8 mouse cellular contexts compared by ENCODE assay signal in genomic region chr4:149710510-149710909, GRCm38 (mm10). TPM values are rescaled to one million over a fixed set of nuclear protein-coding genes. Genes with fewer than 3 reads are reported as not detected.
DNase-seq lines count a peak whose midpoint lies in the region; ATAC-seq and TF ChIP-seq lines count a peak whose summit lies in the region.

No protein-coding gene starts in this region.

- TF ChIP-seq CTCF in G1E (IDR thresholded peaks at IDR 0.05; ENCODE audit: low read depth, low read length) = no peak

- no peaks in the 10 kb centered on the region for H3K27me3 ChIP-seq in G1E (ENCODE audit: insufficient read depth, low read length)
- no peaks in the 10 kb centered on the region for H3K27me3 ChIP-seq in heart, embryonic 16.5 days (ENCODE audit: control insufficient read depth, insufficient read depth, low read length)

- H3K4me3 ChIP-seq in G1E (ENCODE audit: low read depth, low read length) = no peak overlapping the region
- H3K4me3 ChIP-seq in heart, embryonic 16.5 days (ENCODE audit: low read length) = no peak overlapping the region

- H3K27ac ChIP-seq in heart, embryonic 16.5 days (ENCODE audit: low read length) = no peak overlapping the region

- peaks cover 7% of the 10 kb centered on the region for H3K36me3 ChIP-seq in G1E (replicated peaks)
- peaks cover 7% of the 10 kb centered on the region; the same call in 1 of the 2 replicates for H3K36me3 ChIP-seq in heart, embryonic 16.5 days (ENCODE audit: control insufficient read depth, insufficient read depth)

- WGBS in heart, embryonic 16.5 days = 18% methylated on average over 5 of the region's 5 CpGs

- ATAC-seq in G1E (ENCODE audit: extremely low read depth, insufficient number of reproducible peaks, low FRiP score, poor library complexity, severe bottlenecking) = peak; percentile 87
- peak; percentile 68 for ATAC-seq in heart, embryonic 16.5 days (replicated peaks; ENCODE audit: extremely low read depth, insufficient read depth, low FRiP score)

- no peak overlapping the region for H3K9ac ChIP-seq in heart, embryonic 16.5 days (ENCODE audit: low read length)

- peak; percentile 43 to 59 for DNase-seq in frontal cortex, postnatal 36 days (ENCODE audit: low spot score in 2 of 2)
- DNase-seq in frontal cortex, postnatal 25 days (ENCODE audit: low spot score in 2 of 2) = no peak
- peak; percentile 50 for DNase-seq in G1E (ENCODE audit: low spot score)
- peak; percentile 78 for DNase-seq in embryo, embryonic 10.5 days (ENCODE audit: low spot score)
- peak; percentile 63 to 73 for DNase-seq in kidney, postnatal 25 days
- DNase-seq in lung, postnatal 36 days = peak; percentile 89
- peak; percentile 34 to 73 for DNase-seq in spleen, postnatal 10 days (ENCODE audit: low spot score in 2 of 2)

- H3K9me3 ChIP-seq in G1E (replicated peaks) = no peaks in the 10 kb centered on the region
- H3K9me3 ChIP-seq in heart, embryonic 16.5 days (replicated peaks; ENCODE audit: control insufficient read depth, low read length) = no peaks in the 10 kb centered on the region

- H3K4me2 ChIP-seq in heart, embryonic 16.5 days (ENCODE audit: low read depth, low read length) = no peak overlapping the region

- H3K4me1 ChIP-seq in G1E (ENCODE audit: insufficient read depth, low read depth, low read length) = peaks cover 4% of the 10 kb centered on the region
- H3K4me1 ChIP-seq in heart, embryonic 16.5 days (ENCODE audit: control insufficient read depth, insufficient read depth, low read length) = no peaks in the 10 kb centered on the region

RNA-seq across cellular contexts. Expression of gene Pik3cd, which starts 8.1 kb away (rescaled TPM):
- total RNA-seq in G1E (2014; fragmentation: Nextera tagmentation) = 17.3 and 23.9 TPM in 2 replicates
- total RNA-seq in G1E (2017) = 24.0 and 28.0 TPM in 2 replicates
- 37.0 and 40.3 TPM in 2 replicates for polyA plus RNA-seq in G1E (2012)
- polyA plus RNA-seq in heart, embryonic 16.5 days (2015; fragmentation: Nextera tagmentation; extraction: Ambion mirVana) = 5.5 and 7.8 TPM in 2 replicates

RNA-seq across cellular contexts. Expression of gene Tmem201, which starts 27.3 kb away (rescaled TPM):
- 13.1 and 13.8 TPM in 2 replicates for total RNA-seq in G1E (2014; fragmentation: Nextera tagmentation)
- total RNA-seq in G1E (2017) = 3.0 and 3.1 TPM in 2 replicates
- polyA plus RNA-seq in G1E (2012) = 34.2 and 35.9 TPM in 2 replicates
- 46.4 and 52.3 TPM in 2 replicates for polyA plus RNA-seq in heart, embryonic 16.5 days (2015; fragmentation: Nextera tagmentation; extraction: Ambion mirVana)

Comparison
In these comparisons a context has a peak if more than half of its experiments do, and no peak if none do; other contexts are left out.
1. DNase-seq: peak in frontal cortex, postnatal 36 days (2 of 2), G1E (single experiment), embryo, embryonic 10.5 days (single experiment), kidney, postnatal 25 days (2 of 2), lung, postnatal 36 days (single experiment) and spleen, postnatal 10 days (2 of 2); none in frontal cortex, postnatal 25 days (0 of 2).